Mouse (Mus musculus) gastrocnemius, adult 8-10 months (tissue): ENCODE data around the gene Npr1. TPM values are rescaled to one million over a fixed set of nuclear protein-coding genes. Genes with fewer than 3 reads are reported as not detected.

Experiments
- DNase-seq, 2 experiments: peaks; one replicate each; pipeline ENCODE4 v3.0.0; 2022; ENCODE audit warnings: low spot score in 2 of 2
- total RNA-seq, 4 experiments: library from RNA; stranded (reverse); gene quantifications; 2 replicates each; pipeline ENCODE4 v1.2.4; 2022

The Npr1 gene
- total RNA-seq, 4 experiments from 2014 or later = 3.8 to 6.9 (median 6.1) TPM

- DNase-seq = peak; percentile 90 to 94
These were observed 10.4 kb upstream of the Npr1 start, which contains the start of gene Ilf2 for GRCm38 (mm10) chr3:90475831-90476611. Ilf2 (plus strand) TSS chr3:90476126.

- no peak for DNase-seq
These were observed 9.6 kb upstream of the Npr1 start for GRCm38 (mm10) chr3:90475151-90475830.

- peak in 1 of 2 experiments; percentile 17 for DNase-seq
These were observed 6.5 kb upstream of the Npr1 start for GRCm38 (mm10) chr3:90472213-90472612.

GRCm38 (mm10) chr3:90467618-90468300, 2.1 kb upstream of the Npr1 start:
- no peak for DNase-seq

GRCm38 (mm10) chr3:90466311-90466766, 673 bp upstream of the Npr1 start:
- DNase-seq = peak; percentile 24 to 33

GRCm38 (mm10) chr3:90465081-90465685, 483 bp downstream of the Npr1 start:
- peak in 1 of 2 experiments; percentile 10 for DNase-seq

GRCm38 (mm10) chr3:90464552-90465080, 1.1 kb downstream of the Npr1 start:
- peak; percentile 8 to 12 for DNase-seq

- DNase-seq = no peak
These were observed 3.1 kb downstream of the Npr1 start for GRCm38 (mm10) chr3:90462579-90462978.

- no peak for DNase-seq
These were observed 3.7 kb downstream of the Npr1 start for GRCm38 (mm10) chr3:90461935-90462334.

GRCm38 (mm10) chr3:90460315-90460714, 5.4 kb downstream of the Npr1 start:
- no peak for DNase-seq

GRCm38 (mm10) chr3:90459727-90460126, 5.9 kb downstream of the Npr1 start:
- no peak for DNase-seq

GRCm38 (mm10) chr3:90454931-90455330, 10.7 kb downstream of the Npr1 start:
- no peak for DNase-seq

- no peak for DNase-seq
These were observed 14.1 kb downstream of the Npr1 start for GRCm38 (mm10) chr3:90451396-90452095.

GRCm38 (mm10) chr3:90450874-90451273, 14.8 kb downstream of the Npr1 start:
- DNase-seq = no peak

- DNase-seq = no peak
These were observed 17.0 kb downstream of the Npr1 start for GRCm38 (mm10) chr3:90448626-90449025.

GRCm38 (mm10) chr3:90447123-90447494, 18.6 kb downstream of the Npr1 start:
- no peak for DNase-seq

GRCm38 (mm10) chr3:90446389-90447122, 19.1 kb downstream of the Npr1 start:
- DNase-seq = peak; percentile 86 to 87

- no peak for DNase-seq
These were observed 20.1 kb downstream of the Npr1 start for GRCm38 (mm10) chr3:90445417-90446200.

- no peak for DNase-seq
These were observed 21.7 kb downstream of the Npr1 start for GRCm38 (mm10) chr3:90443977-90444376.
